Mouse (Mus musculus): ENCODE data around the gene Hnrnpa3. TPM values are rescaled to one million over a fixed set of nuclear protein-coding genes. Genes with fewer than 3 reads are reported as not detected.
"Not testable (repeated sequence)": the region's sequence is repeated elsewhere in the genome, so short reads cannot be mapped to it uniquely, and the experiment has no call there.

The Hnrnpa3 gene
- 45.4 and 47.2 TPM in 2 replicates for polyA plus RNA-seq (2012; rRNA removed)

DNA sequence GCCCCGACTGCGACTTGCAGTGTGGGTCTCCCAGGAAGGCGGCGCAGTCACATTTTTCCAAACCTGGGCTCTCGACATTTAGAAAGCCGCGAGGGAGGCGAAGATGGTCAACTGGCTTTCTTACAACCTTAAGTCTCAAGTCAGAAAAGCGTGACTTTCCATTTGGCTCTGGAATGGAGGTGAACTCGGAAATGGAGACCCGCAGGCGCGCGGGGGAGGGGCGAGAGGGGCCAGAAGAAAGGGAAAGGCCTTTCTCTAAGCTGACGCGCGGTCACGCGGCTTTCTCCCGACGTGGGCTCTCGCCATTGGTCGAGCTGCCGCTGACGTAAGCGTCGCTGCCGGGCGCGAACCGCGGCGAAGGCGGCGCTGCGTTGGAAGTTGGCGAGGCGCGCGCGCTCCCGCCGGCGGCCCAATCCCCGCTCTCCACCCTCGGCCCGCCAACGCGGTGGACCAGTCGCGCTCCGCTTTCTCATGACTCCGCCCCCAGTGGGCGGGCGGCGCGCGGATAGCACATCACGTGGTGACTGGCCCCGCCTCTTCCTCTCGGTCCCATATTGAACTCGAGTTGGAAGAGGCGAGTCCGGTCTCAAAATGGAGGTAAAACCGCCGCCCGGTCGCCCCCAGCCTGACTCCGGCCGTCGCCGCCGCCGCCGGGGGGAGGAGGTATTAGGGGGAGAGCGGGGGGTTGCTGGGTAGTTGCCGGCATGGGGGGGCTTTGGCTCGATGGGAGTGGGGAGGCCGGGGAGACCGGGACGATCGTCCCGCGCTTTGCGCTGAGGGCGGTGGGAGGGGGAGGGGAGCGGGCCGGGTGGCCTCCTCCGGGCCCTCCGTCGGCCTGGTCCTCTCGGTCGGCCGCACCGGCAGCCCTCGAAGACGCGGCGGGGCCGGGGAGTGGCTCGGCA lies at the start of gene Hnrnpa3:
Gene Hnrnpa3, plus strand, starts transcription at position 535 of the 902 bp plus-strand sequence.
- Histone ChIP-seq H3K4me3 (ENCODE audit: control insufficient read depth, insufficient read depth, low read length) (peak within 1 kb of the TSS; percentile 96), H3K4me1 (replicated peaks; ENCODE audit: control insufficient read depth, insufficient read depth, low read length) (peaks cover 11% of the 10 kb centered on the region), H3K27me3 (ENCODE audit: control insufficient read depth, insufficient read depth, low read length) (no peaks in the 10 kb centered on the region), H3K36me3 (ENCODE audit: control insufficient read depth, insufficient read depth, low read length) (peaks cover 26% of the 10 kb centered on the region), H3K27ac (ENCODE audit: control insufficient read depth, insufficient read depth, low read length) (peak within 1 kb of the TSS; percentile 91)
- peak; percentile 97 for DNase-seq
- TF ChIP-seq CTCF (IDR thresholded peaks at IDR 0.05; ENCODE audit: borderline replicate concordance, control insufficient read depth, extremely low read depth, insufficient read depth, low read length, poor library complexity) = peak; percentile 24; the same call in 1 of the 2 replicates
- peak; percentile 71 for TF ChIP-seq POLR2A (IDR thresholded peaks at IDR 0.05; ENCODE audit: control insufficient read depth, extremely low read depth, insufficient read depth, low read length, poor library complexity)
- under 1% methylated on average over 101 of the region's 102 CpGs for WGBS

DNA sequence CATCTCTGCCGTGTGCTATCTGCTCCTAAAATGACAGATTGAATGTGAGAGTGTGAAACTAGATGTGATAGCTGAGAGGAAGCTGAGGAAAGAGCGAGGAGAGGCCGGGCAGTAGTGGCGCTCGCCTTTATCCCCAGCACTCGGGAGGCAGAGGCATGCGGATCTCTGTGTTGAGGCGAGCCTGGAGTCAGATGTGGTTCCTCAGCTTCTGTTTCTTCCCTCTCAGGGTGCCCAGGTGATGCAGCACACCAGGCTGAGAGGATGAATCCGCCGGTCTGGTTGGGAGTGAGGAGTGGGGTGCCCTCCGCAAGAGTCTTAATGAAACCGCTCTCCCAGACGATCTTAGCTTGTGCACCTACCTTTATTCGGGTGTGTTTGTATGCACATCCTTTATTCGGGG lies 49.1 kb upstream of the Hnrnpa3 start:
- peaks cover 11% of the 10 kb centered on the region for H3K4me1 ChIP-seq (replicated peaks; ENCODE audit: control insufficient read depth, insufficient read depth, low read length)
- H3K27me3 ChIP-seq (ENCODE audit: control insufficient read depth, insufficient read depth, low read length) = peaks cover 6% of the 10 kb centered on the region
- WGBS = 67% methylated on average over 15 of the region's 15 CpGs
- no peak overlapping the region for H3K4me3 ChIP-seq (ENCODE audit: control insufficient read depth, insufficient read depth, low read length)
- no peak for TF ChIP-seq CTCF (IDR thresholded peaks at IDR 0.05; ENCODE audit: borderline replicate concordance, control insufficient read depth, extremely low read depth, insufficient read depth, low read length, poor library complexity)
- no peak for DNase-seq
- no peak overlapping the region for H3K27ac ChIP-seq (ENCODE audit: control insufficient read depth, insufficient read depth, low read length)
- no peaks in the 10 kb centered on the region for H3K36me3 ChIP-seq (ENCODE audit: control insufficient read depth, insufficient read depth, low read length)

DNA sequence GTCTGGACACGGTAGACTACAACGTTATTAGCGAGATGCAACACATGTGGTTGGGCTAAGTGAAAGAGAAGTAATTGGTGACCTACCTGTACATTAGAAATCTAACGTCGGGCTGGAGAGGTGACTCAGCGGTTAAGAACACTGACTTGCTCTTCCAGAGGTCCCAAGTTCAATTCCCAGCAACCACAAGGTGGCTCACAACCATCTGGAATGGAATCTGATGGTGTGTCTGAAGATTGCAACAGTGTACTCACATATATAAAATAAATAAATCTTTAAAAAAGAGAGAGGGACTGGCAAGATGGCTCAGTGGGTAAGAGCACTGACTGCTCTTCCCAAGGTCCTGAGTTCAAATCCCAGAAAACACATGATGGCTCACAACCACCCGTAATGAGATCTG lies 48.5 kb upstream of the Hnrnpa3 start:
- 71% methylated on average over 7 of the region's 7 CpGs for WGBS
- H3K27ac ChIP-seq (ENCODE audit: control insufficient read depth, insufficient read depth, low read length); H3K4me3 ChIP-seq (ENCODE audit: control insufficient read depth, insufficient read depth, low read length); DNase-seq; H3K36me3 ChIP-seq (ENCODE audit: control insufficient read depth, insufficient read depth, low read length); H3K27me3 ChIP-seq (ENCODE audit: control insufficient read depth, insufficient read depth, low read length): not testable (repeated sequence)
- peaks cover 11% of the 10 kb centered on the region for H3K4me1 ChIP-seq (replicated peaks; ENCODE audit: control insufficient read depth, insufficient read depth, low read length)

DNA sequence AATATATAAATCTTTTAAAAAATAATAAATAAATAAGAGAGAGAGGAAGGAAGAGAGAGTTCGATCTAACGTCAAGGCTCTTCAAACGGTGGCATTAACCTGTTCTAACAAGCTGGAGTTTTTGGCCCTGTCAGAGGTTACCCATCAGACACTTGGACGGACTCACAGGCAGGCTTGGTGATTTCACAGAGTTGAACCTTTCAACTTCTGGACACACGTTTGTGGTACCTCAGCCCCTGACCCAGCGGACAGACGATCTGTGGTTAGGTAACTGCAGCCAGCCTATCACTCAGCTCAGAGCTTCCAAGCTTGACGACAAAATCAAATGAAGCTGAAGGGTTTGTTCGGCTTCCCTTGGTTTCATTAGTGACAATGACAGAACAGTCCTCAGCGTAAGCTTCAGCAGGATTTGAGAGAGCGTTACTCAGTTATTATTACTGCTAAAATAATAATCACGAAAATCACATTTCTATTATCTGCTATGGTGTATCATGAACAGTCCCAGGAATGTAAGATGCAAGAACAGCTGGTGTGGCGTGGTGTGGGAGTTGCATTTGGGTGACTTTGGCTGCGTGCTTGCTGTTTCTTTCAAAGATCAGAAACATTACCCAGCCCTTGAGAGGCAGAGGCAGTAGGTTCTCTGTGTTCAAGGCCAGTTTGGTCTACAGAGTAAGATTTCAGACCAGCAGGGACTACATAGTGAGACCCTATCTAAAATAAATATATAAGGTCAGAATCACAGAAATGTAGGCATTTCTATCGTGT lies 47.8 kb upstream of the Hnrnpa3 start:
- H3K4me3 ChIP-seq (ENCODE audit: control insufficient read depth, insufficient read depth, low read length) = no peak overlapping the region
- no peak overlapping the region for H3K27ac ChIP-seq (ENCODE audit: control insufficient read depth, insufficient read depth, low read length)
- DNase-seq = no peak
- peaks cover 6% of the 10 kb centered on the region for H3K27me3 ChIP-seq (ENCODE audit: control insufficient read depth, insufficient read depth, low read length)
- peaks cover 11% of the 10 kb centered on the region for H3K4me1 ChIP-seq (replicated peaks; ENCODE audit: control insufficient read depth, insufficient read depth, low read length)
- 82% methylated on average over 15 of the region's 15 CpGs for WGBS
- no peaks in the 10 kb centered on the region for H3K36me3 ChIP-seq (ENCODE audit: control insufficient read depth, insufficient read depth, low read length)
- TF ChIP-seq POLR2A (IDR thresholded peaks at IDR 0.05; ENCODE audit: control insufficient read depth, extremely low read depth, insufficient read depth, low read length, poor library complexity) = no peak
- TF ChIP-seq CTCF (IDR thresholded peaks at IDR 0.05; ENCODE audit: borderline replicate concordance, control insufficient read depth, extremely low read depth, insufficient read depth, low read length, poor library complexity) = no peak

DNA sequence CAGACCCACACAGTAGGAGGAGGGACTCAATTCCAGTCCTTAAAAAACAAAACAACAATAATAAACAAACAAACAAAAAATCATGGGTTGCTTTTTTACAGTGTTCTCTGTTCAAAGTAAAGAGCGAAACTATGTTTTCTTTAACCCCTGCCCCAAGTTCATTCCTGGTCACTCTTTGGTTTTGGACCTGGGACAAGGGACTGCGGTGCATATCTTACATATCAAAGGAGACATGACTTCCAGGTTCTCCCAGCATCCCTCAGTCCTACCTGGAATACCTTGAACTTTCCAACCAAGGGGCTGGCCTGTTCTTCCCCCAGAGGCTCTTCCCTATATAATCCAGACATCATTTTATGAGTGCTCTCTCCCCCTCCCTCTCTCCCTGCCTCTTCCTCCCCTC lies 47.1 kb upstream of the Hnrnpa3 start:
- no peak overlapping the region for H3K4me3 ChIP-seq (ENCODE audit: control insufficient read depth, insufficient read depth, low read length)
- 96% methylated on average over 2 of the region's 2 CpGs for WGBS

DNA sequence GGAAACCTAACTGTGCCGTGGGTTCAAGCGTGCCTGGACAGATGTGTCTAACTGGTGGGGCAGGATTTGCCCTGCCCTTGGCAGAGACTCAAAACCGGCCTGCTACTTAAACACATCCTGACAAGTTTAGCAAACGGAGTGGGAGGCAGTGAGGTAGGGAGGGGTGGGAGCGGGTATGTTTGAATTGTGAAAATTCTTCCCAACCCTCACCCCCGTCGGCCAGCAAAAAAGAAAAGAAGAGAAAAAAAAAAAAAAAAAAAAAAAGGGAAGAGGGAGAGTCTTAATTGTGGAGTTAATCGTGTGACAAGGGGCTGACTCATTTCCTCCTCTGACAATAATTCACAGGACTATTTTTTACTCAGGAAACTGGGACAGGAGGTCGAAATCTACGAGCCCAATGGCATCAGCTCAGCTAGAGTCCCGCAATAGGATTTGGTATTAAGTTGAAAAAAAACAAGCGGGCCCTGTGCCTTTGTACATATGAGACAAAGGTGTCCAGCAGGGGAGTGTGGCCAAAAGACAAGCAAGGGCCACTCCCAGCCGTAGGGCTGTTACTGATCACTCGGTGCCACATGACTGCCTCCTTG lies 46.0 kb upstream of the Hnrnpa3 start:
- Histone ChIP-seq H3K4me1 (replicated peaks; ENCODE audit: control insufficient read depth, insufficient read depth, low read length) (peaks cover 5% of the 10 kb centered on the region; the same call in 1 of the 2 replicates), H3K27me3 (ENCODE audit: control insufficient read depth, insufficient read depth, low read length) (peaks cover 6% of the 10 kb centered on the region), H3K27ac (ENCODE audit: control insufficient read depth, insufficient read depth, low read length) (no peak overlapping the region), H3K4me3 (ENCODE audit: control insufficient read depth, insufficient read depth, low read length) (no peak overlapping the region), H3K36me3 (ENCODE audit: control insufficient read depth, insufficient read depth, low read length) (no peaks in the 10 kb centered on the region)
- WGBS = 19% methylated on average over 14 of the region's 14 CpGs
- TF ChIP-seq CTCF (IDR thresholded peaks at IDR 0.05; ENCODE audit: borderline replicate concordance, control insufficient read depth, extremely low read depth, insufficient read depth, low read length, poor library complexity) (no peak), POLR2A (IDR thresholded peaks at IDR 0.05; ENCODE audit: control insufficient read depth, extremely low read depth, insufficient read depth, low read length, poor library complexity) (no peak)
- DNase-seq = no peak

More for the DNA sequence above, 47.1 kb upstream of the Hnrnpa3 start:
- H3K27me3 ChIP-seq (ENCODE audit: control insufficient read depth, insufficient read depth, low read length) = peaks cover 6% of the 10 kb centered on the region
- peaks cover 11% of the 10 kb centered on the region for H3K4me1 ChIP-seq (replicated peaks; ENCODE audit: control insufficient read depth, insufficient read depth, low read length)
- no peak overlapping the region for H3K27ac ChIP-seq (ENCODE audit: control insufficient read depth, insufficient read depth, low read length)
- no peaks in the 10 kb centered on the region for H3K36me3 ChIP-seq (ENCODE audit: control insufficient read depth, insufficient read depth, low read length)
- no peak for DNase-seq
- TF ChIP-seq CTCF (IDR thresholded peaks at IDR 0.05; ENCODE audit: borderline replicate concordance, control insufficient read depth, extremely low read depth, insufficient read depth, low read length, poor library complexity) = no peak
- TF ChIP-seq POLR2A (IDR thresholded peaks at IDR 0.05; ENCODE audit: control insufficient read depth, extremely low read depth, insufficient read depth, low read length, poor library complexity) = no peak
